Mouse (Mus musculus) embryonic fibroblast, embryonic 13.5 days (primary cell): ENCODE data around the gene Zbtb34.

Source experiments
- CTCF ChIP-seq: IDR thresholded peaks from 2 replicates; pipeline ENCODE4 v1.5.1; 2011; ENCODE audit warnings: mild to moderate bottlenecking, control low read depth, low read length, moderate library complexity, borderline replicate concordance; ENCODE audit not compliant: insufficient read depth
- POLR2A ChIP-seq: IDR thresholded peaks from 2 replicates; pipeline ENCODE4 v1.6.1; 2011; ENCODE audit warnings: low read depth, mild to moderate bottlenecking, control low read depth, low read length, moderate library complexity

DNA sequence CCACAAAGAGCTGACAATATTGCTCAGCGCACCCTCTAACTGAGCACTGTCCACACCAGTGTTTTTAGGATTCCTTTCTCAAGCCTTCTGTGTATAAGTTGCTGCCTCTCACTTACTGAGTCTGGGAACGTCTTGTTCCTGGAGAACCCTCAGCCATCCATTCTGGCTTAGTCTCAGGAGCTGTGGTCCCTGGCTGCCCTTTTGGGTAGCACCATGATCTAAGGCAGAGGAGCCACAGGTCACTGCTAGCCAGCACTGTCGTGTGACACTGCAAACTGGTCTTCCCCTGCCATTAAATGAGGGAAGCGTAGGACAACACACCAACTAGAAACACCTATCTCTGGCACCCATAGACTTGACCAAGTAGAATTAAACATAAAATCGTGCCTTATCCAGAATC, 21.6 kb upstream of the Zbtb34 start:
- TF ChIP-seq POLR2A (no peak), CTCF (no peak)
